Mouse (Mus musculus) bone marrow macrophage, adult 2 months (primary cell): ENCODE data around the gene Ifna5. TPM values are rescaled to one million over a fixed set of nuclear protein-coding genes. Genes with fewer than 3 reads are reported as not detected.

Experiments
- H3K27ac ChIP-seq: 2 replicates; pipeline ENCODE4 v1.5.1; 2012; ENCODE audit warnings: low read depth, low read length; ENCODE audit not compliant: insufficient read depth
- H3K4me1 ChIP-seq: 2 replicates; pipeline ENCODE4 v1.6.1; 2012; ENCODE audit warnings: low read length; ENCODE audit not compliant: control insufficient read depth, insufficient read depth
- H3K4me3 ChIP-seq: 2 replicates; pipeline ENCODE4 v1.5.1; 2012; ENCODE audit warnings: mild to moderate bottlenecking, low read length, moderate library complexity; ENCODE audit not compliant: insufficient read depth
- CTCF ChIP-seq: IDR thresholded peaks from 2 replicates; pipeline ENCODE4 v1.5.1; 2012; ENCODE audit warnings: low read depth, mild to moderate bottlenecking, low read length, moderate library complexity
- POLR2A ChIP-seq: IDR thresholded peaks from 2 replicates; pipeline ENCODE4 v1.6.1; 2012; ENCODE audit warnings: mild to moderate bottlenecking, low read depth, low read length, borderline replicate concordance
- polyA plus RNA-seq: library from polyadenylated mRNA; stranded (reverse); fragments of >200 nt; gene quantifications from 2 replicates; pipeline ENCODE4 v1.2.4, GENCODE M21; 2012; ENCODE audit not compliant: missing spikeins, insufficient read depth, insufficient read length

Gene Ifna5
- polyA plus RNA-seq, 1 experiment: not detected

DNA sequence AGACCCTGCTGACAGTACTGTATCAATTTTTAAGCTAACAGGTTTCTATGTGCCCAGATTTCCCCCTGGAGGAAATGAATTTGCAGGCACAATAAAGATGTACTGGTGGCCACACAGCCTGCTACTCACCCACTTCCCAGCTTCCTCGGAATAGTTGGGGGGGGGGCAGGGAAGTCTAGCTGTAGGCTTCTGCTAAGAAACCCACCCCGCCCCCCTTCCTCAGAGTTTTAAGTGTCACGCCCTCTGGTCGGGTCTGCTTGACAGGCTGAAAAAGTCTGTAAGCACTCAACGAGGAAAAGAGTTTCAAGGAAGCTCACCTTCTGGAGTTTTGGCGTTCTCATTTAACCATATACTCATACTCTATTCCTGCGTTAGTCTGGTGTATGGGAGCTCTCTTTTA, 28.0 kb downstream of the Ifna5 start:
- Histone ChIP-seq H3K4me1 (peaks cover 7% of the 10 kb centered on the region), H3K27ac (no peak overlapping the region), H3K4me3 (no peak overlapping the region)
- no peak for TF ChIP-seq POLR2A
- TF ChIP-seq CTCF: no peak

GRCm38 (mm10) chr4:88864599-88864998, 29.3 kb downstream of the Ifna5 start:
- no peak for TF ChIP-seq CTCF
- TF ChIP-seq POLR2A: no peak
- H3K4me1 ChIP-seq: peaks cover 7% of the 10 kb centered on the region
- no peak overlapping the region for H3K27ac ChIP-seq
- peak overlapping the region; percentile 40 for H3K4me3 ChIP-seq

GRCm38 (mm10) chr4:88865011-88865569, 29.8 kb downstream of the Ifna5 start:
- no peak overlapping the region for H3K27ac ChIP-seq
- H3K4me1 ChIP-seq: peaks cover 7% of the 10 kb centered on the region
- TF ChIP-seq POLR2A (no peak), CTCF (no peak)
- peak overlapping the region; percentile 23 for H3K4me3 ChIP-seq

GRCm38 (mm10) chr4:88867366-88867925, 32.1 kb downstream of the Ifna5 start:
- peaks cover 7% of the 10 kb centered on the region for H3K4me1 ChIP-seq
- H3K4me3 ChIP-seq: no peak overlapping the region
- TF ChIP-seq POLR2A (no peak), CTCF (peak; percentile 88)
- no peak overlapping the region for H3K27ac ChIP-seq

GRCm38 (mm10) chr4:88867926-88868911, 32.9 kb downstream of the Ifna5 start:
- peak overlapping the region; percentile 59 for H3K4me3 ChIP-seq
- no peak overlapping the region for H3K27ac ChIP-seq
- TF ChIP-seq POLR2A: no peak
- no peak for TF ChIP-seq CTCF
- peaks cover 7% of the 10 kb centered on the region for H3K4me1 ChIP-seq

- no peak overlapping the region for H3K27ac ChIP-seq
- no peaks in the 10 kb centered on the region for H3K4me1 ChIP-seq
- no peak overlapping the region for H3K4me3 ChIP-seq
- no peak for TF ChIP-seq CTCF
- TF ChIP-seq POLR2A: no peak
These were observed 37.4 kb downstream of the Ifna5 start for GRCm38 (mm10) chr4:88872691-88873090.

DNA sequence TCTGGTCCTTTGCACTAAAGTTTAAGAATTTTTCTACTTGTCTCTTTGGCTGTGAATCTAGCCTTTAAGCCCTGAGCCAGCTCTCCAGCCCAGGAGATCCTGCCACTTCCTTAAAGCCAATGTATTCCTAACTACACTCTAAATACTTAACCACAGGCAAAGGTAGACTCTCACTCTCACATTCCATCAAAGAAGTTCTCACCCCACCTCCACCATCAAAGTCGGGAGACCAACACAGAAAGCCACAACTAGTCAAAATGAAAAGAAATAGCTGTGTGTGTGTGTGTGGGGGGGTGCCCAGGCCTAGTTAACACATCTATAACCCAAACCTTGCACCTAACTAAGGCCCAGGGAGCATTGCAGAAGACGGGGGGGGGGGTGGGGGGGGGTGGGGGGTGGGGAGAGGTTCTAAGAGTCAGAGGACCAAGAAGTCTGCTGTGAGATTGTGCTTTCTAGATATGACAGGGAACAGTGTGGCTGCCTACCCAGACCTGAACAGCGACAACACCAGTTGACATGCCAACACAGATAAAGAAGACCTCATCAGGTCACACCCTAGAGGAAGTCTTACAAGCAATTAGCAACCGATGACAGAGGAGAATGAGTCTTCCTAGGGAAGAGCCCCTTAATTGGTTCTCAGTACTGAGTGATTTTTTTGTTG, 40.2 kb downstream of the Ifna5 start:
- TF ChIP-seq CTCF (no peak), POLR2A (no peak)
- Histone ChIP-seq H3K4me3 (no peak overlapping the region), H3K27ac (no peak overlapping the region), H3K4me1 (no peaks in the 10 kb centered on the region; the same call in 1 of the 2 replicates)

- no peak overlapping the region for H3K27ac ChIP-seq
- H3K4me3 ChIP-seq: no peak overlapping the region
- H3K4me1 ChIP-seq: no peaks in the 10 kb centered on the region; the same call in 1 of the 2 replicates
- TF ChIP-seq CTCF: no peak
- TF ChIP-seq POLR2A: no peak
These were observed 41.2 kb downstream of the Ifna5 start for GRCm38 (mm10) chr4:88876520-88876919.

GRCm38 (mm10) chr4:88878246-88878645, 42.9 kb downstream of the Ifna5 start:
- no peaks in the 10 kb centered on the region; the same call in 1 of the 2 replicates for H3K4me1 ChIP-seq
- no peak for TF ChIP-seq CTCF
- no peak for TF ChIP-seq POLR2A
- H3K4me3 ChIP-seq: no peak overlapping the region

More at GRCm38 (mm10) chr4:88878246-88878645, 42.9 kb downstream of the Ifna5 start:
- H3K27ac ChIP-seq: no peak overlapping the region
